Mouse (Mus musculus): ENCODE measurements around the gene Gpr26. TPM values are rescaled to one million over a fixed set of nuclear protein-coding genes. Genes with fewer than 3 reads are reported as not detected.

The Gpr26 gene
- total RNA-seq, 2 experiments from 2014 or later: not detected

DNA sequence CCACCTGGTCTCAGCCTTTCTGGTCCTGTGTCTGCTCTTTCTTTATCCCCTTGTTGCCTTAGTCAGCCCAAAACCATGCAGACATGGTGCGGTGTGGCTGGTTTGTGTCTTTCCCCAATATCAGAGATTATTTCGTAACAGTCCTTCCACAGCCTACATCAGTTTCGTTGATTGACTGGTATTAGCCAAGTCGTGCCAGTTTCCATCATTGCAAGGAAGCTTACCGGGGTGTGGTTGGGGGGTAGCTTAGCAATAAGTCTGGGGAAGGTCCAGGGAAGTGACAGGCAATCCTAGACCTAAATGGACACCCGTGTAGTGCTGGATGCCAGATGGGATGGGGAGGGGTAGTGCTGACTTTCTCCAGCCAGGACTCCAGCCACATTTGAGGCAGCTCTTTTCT, 59.3 kb downstream of the Gpr26 start:
- DNase-seq (ENCODE audit: low spot score): no peak

DNA sequence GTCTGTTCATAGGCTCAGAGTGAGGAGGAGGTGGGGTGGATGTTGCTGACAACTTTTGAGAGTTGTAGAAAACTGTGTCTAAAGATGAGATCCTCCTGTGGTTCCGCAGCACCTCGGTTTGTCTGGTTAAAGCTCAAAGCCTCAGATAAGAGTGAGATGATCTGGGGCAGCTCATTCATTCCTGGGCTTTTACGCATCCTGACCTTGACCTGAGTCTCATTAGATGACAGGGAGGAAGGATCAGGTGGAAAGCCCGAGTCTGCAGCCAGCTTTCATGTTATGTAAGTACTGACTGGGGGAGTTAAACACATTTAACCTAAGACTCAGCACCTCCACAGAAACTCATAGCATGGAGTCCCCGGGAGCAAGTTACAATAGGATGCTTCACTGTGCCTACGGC, 60.4 kb downstream of the Gpr26 start:
- no peak for DNase-seq (ENCODE audit: low spot score)

DNA sequence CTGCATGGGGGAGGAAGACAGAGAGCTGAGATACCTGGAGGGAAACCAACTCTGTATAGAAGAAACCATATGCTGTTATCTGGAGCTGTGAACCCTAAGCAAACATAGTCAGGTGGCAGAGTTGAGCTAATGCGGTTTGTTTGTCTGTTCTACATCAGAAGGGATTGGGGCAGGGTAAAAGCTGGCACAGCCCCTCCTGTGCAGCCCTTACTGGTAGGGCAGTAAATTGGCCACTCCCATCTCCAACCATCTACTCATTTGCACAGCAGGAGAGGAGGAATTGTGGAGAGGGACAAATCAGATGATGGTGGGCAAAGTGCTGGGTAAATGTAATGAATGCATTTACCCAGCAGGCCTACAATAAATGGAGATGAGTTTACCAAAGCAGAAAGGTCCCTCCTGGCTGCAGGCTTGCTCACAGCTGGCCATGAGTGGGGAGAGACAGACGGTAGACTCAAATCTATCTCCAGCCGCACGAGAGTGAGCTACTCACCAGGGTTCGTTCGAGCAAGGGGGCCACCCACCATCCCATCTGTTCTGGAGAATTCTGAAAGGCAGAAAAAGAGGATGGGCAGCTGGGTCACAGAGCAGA, 65.8 kb downstream of the Gpr26 start:
- no peak for DNase-seq (ENCODE audit: low spot score)

Other genes starting within 250 kb of the Gpr26 start
- 1 to 10 TPM; 4.2 to 7.5 TPM for gene Cpxm2, start 188.3 kb downstream of the Gpr26 start, total RNA-seq (2021)

Data from gastrocnemius, adult 18-20 months (tissue).